Mouse (Mus musculus) mesoderm, embryonic 11.5 days (tissue): ENCODE data around the gene Gzf1.
A peak's percentile ranks its signal among the peaks of the same experiment; 100 is the strongest.

ENCODE experiments used
- DNase-seq: peaks from one replicate; pipeline ENCODE4 v3.0.0-alpha.2; 2012; ENCODE audit warnings: low read depth, low spot score

Gene Gzf1

DNA sequence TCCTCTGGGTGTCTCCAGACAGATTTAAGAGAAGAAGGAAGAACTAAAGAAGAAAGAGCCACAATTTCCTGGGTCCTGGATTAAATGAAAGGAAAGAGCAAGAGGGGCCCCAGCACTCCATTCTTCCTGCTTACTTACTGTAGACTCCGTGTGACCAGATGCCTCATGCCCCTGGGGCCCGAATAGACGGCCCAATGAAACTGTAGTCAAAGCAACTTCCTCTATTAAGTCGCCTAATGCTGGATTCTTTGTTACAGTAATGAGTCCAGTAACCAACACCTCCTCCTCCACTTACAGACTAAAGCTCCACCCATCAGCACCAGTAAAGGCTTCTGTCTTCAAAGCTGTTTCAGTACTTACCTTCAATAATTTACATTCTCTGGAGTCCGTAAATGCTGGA, 17.7 kb downstream of the Gzf1 start:
- DNase-seq = no peak

DNA sequence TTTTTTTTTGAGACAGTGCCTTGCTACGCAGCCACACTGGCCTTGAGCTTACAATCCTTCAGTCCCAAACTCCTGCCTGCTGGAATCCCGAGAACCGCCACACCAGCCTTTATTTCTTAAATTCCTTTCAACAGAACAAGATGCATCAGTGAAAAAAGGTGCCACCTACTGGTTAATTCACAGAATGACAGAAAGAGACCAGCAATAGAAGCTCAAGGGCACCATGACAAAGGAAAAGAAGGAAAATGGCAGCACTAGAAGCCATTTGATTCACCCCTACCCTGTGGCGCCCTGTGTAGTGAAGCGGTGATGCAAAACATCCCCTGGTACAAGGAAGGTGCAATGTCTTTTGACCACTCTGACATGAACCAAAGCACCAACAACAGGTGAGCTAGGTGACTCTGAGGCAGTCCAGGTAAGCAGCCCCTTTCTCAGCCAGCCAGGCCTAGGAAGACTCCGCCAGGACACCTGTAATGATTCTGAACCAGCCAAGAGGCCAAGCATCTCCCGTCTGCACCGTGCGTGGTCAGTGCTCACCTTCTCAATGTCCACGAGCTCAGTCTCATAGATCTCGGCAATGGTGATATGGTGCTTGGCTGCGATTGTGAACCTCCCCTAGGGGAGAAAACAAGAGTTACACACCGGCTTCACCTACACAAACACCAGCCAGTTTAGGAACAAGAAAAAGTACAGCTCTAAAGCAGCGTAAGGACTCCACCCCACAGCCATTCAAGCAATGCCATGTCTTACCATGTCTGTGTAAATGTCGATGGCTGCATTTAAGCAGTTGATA, 25.8 kb downstream of the Gzf1 start:
- DNase-seq = peak; percentile 45

GRCm38 (mm10) chr2:148707202-148707530, 26.3 kb downstream of the Gzf1 start:
- no peak for DNase-seq

DNA sequence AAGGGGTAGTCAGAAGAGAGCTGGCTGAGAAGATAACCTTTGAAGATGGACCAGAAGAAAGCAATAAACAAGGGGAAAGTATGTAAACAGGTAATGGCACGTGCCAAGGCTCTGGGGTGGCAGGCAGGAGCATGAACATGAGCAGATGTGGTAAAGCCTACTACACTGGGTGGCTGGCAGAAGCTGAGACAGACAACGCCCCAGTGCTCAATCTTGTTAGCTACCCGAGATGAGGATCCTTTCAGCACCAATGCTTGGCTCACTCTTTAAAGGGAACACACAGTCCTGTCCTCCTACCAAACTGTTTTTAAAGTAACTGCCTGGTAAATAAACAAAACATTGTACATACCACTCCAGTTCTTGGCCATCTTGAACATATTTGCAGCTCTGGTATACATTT, 31.5 kb downstream of the Gzf1 start:
- DNase-seq = no peak

DNA sequence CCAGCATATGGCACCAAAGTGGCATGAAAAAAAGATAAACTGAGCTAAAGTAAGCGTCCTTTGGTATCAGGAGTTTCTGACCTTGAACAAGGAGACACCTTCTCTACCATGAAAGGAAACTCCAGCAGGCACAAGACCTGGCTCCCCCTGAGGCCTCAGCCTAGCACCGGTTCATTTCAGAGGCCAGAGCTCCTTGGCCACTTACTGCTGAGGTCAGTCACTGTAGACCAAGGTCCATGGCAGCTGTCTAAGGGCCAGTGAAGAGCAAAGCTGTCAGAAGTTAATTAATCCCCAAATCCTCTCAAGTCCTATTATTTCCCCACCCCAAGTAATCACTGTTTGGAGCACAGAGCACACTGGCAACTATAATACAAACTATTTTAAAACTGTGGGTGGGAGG, 36.2 kb downstream of the Gzf1 start:
- DNase-seq = no peak

- DNase-seq = peak; percentile 30
Observed at GRCm38 (mm10) chr2:148719271-148719995, 38.6 kb downstream of the Gzf1 start.

DNA sequence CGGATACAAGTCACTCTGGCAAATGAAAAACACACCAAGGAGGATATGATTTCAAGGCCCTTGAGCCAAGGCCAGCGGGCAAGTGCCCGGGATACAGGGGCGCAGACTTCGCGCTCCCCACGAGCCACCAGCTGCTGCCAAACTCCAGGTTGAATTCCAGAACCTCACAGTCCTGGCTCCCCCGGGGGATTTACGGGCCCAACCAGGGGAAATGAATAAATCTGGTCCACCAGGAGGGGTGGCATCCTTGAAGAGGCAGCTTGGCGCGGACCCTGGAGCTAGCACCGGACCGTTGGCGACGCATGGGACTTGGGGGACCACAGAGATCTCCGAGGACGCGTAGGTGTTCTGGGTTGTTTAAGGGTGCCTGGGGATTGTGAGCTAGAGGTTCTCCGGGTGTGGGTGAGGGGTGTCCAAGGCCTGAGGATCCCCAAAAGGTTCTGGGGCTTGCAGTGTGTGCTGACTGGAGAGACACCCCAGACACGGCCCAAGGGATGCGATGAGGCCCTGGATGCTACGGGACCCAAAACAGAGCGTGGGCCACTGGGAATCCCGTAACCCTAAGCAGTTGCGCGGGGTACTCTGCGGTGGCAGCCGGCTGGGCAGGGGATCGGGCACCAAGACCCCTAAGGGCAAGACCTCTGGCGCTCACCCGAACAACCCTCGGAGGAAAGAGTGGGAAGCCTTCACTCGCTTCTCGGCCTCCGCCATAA, 50.9 kb downstream of the Gzf1 start:
- DNase-seq = peak; percentile 39

DNA sequence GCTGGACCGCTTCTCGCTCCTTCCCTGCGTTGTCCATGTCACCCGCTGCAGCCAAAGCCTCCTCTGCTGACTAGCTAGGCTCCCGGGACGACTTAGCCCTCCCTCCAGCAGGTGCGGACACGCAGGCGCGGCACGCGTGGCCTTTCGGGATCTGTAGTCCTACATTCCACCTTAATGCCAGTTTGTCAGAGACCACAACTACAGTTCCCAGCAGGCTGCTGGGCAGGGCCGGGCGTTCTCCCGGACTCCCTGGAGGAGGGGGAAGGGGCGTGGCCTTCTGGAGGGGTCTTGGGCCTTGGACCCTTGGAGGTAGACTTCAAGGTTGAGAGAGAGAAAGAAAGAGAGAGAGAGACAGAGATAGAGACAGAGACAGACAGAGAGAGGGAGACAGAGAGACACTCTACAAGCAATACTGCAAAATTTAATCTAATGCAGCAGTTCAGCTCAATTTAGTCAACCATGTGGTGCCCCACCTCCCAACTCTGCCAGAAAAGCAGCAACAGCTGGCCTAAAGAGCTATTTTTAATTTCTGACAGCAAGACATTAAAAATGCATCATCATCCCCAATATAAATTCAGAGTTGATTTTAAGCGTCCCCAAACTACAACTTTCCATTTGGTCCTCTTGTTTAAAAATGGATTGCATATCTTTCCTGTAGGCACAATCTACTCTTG, 51.6 kb downstream of the Gzf1 start, which contains the start of gene Napb:
Gene Napb (minus strand): TSS at position 141 of the 674 bp plus-strand sequence.
- peak; percentile 93 for DNase-seq
